In genomic region chr8:71242757-71243156, GRCm38 (mm10) we compare ENCODE assay signal across 21 mouse cellular contexts. TPM values are rescaled to one million over a fixed set of nuclear protein-coding genes. Genes with fewer than 3 reads are reported as not detected.
DNase-seq lines count a peak whose midpoint lies in the region; ATAC-seq lines count a peak whose summit lies in the region.
"Had no signal": no experiment of that assay in that cellular context is flagged by ENCODE, and none has a peak within 500 bp of the region (broad histone marks: within the 10 kb centered on the region; RNA-seq: fewer than 3 reads in every experiment).

No protein-coding gene starts in this region.

- no peak overlapping the region for H3K27ac ChIP-seq in stomach, embryonic 14.5 days (ENCODE audit: low read length)
- no peak overlapping the region for H3K27ac ChIP-seq in stomach, embryonic 16.5 days (ENCODE audit: low read length)
- H3K27ac ChIP-seq: embryonic facial prominence, embryonic 12.5 days; forebrain, embryonic 10.5 days; forebrain, embryonic 12.5 days had no signal

- DNase-seq in cerebellum, postnatal 14 days = no peak
- no peak for DNase-seq in left cerebral cortex, postnatal 25 days (ENCODE audit: low spot score in 2 of 2)
- DNase-seq: adrenal gland, adult 8-10 months; adrenal gland, postnatal 14 days; adrenal gland, postnatal 36 days; cerebellum, adult 11-12 months; cerebellum, adult 2 months; cerebellum, adult 9-10 months; cerebellum, postnatal 10 days; cerebellum, postnatal 36 days; embryo, embryonic 11 days had no signal

- no peaks in the 10 kb centered on the region for H3K4me1 ChIP-seq in stomach, embryonic 14.5 days (ENCODE audit: control insufficient read depth, insufficient read depth, low read length)
- H3K4me1 ChIP-seq in stomach, embryonic 16.5 days (ENCODE audit: control insufficient read depth, insufficient read depth, low read length) = no peaks in the 10 kb centered on the region
- H3K4me1 ChIP-seq: embryonic facial prominence, embryonic 12.5 days; forebrain, embryonic 10.5 days; forebrain, embryonic 12.5 days had no signal

- no peaks in the 10 kb centered on the region for H3K9me3 ChIP-seq in stomach, embryonic 14.5 days (ENCODE audit: control insufficient read depth, low read depth, low read length)
- no peaks in the 10 kb centered on the region for H3K9me3 ChIP-seq in stomach, embryonic 16.5 days (replicated peaks; ENCODE audit: control insufficient read depth, low read length)
- H3K9me3 ChIP-seq: embryonic facial prominence, embryonic 12.5 days; forebrain, embryonic 10.5 days; forebrain, embryonic 12.5 days had no signal

- H3K36me3 ChIP-seq in stomach, embryonic 14.5 days (ENCODE audit: control insufficient read depth, insufficient read depth, low read length) = no peaks in the 10 kb centered on the region
- H3K36me3 ChIP-seq in stomach, embryonic 16.5 days (ENCODE audit: control insufficient read depth, insufficient read depth, low read length) = no peaks in the 10 kb centered on the region
- H3K36me3 ChIP-seq: embryonic facial prominence, embryonic 12.5 days; forebrain, embryonic 12.5 days had no signal

- H3K4me3 ChIP-seq in stomach, embryonic 14.5 days (ENCODE audit: low read depth, low read length) = no peak overlapping the region
- H3K4me3 ChIP-seq in stomach, embryonic 16.5 days (replicated peaks; ENCODE audit: low read length) = no peak overlapping the region
- H3K4me3 ChIP-seq: embryonic facial prominence, embryonic 12.5 days; erythroblast, embryonic 14.5 days; forebrain, embryonic 10.5 days; forebrain, embryonic 12.5 days had no signal

- ATAC-seq in stomach, embryonic 14.5 days (ENCODE audit: insufficient number of reproducible peaks, insufficient read depth, low FRiP score, low read depth) = peak; percentile 74; the same call in 1 of the 2 replicates
- ATAC-seq in stomach, embryonic 16.5 days (ENCODE audit: insufficient read depth, low FRiP score) = peak; percentile 88
- no peak for ATAC-seq in erythroblast, adult 5-6 weeks (replicated peaks; ENCODE audit: low FRiP score, poor library complexity, severe bottlenecking)
- ATAC-seq: activated CD4-positive, CD25-positive, alpha-beta regulatory T cell, adult 4 months; forebrain, embryonic 14.5 days; forebrain, embryonic 16.5 days had no signal

- no peak overlapping the region for H3K9ac ChIP-seq in stomach, embryonic 14.5 days (replicated peaks; ENCODE audit: low read depth, low read length)
- H3K9ac ChIP-seq in stomach, embryonic 16.5 days (ENCODE audit: low read length) = no peak overlapping the region
- H3K9ac ChIP-seq: embryonic facial prominence, embryonic 12.5 days; forebrain, embryonic 12.5 days had no signal

- WGBS in stomach, embryonic 14.5 days = 50% methylated on average over 2 of the region's 2 CpGs
- WGBS in stomach, embryonic 16.5 days = 47% methylated on average over 2 of the region's 2 CpGs

- no peaks in the 10 kb centered on the region for H3K27me3 ChIP-seq in stomach, embryonic 14.5 days (ENCODE audit: control insufficient read depth, insufficient read depth, low read length)
- H3K27me3 ChIP-seq in stomach, embryonic 16.5 days (ENCODE audit: control insufficient read depth, insufficient read depth, low read length) = no peaks in the 10 kb centered on the region
- H3K27me3 ChIP-seq: embryonic facial prominence, embryonic 12.5 days; forebrain, embryonic 12.5 days had no signal

- no peak overlapping the region for H3K4me2 ChIP-seq in stomach, embryonic 14.5 days (replicated peaks; ENCODE audit: low read depth, low read length)
- no peak overlapping the region for H3K4me2 ChIP-seq in stomach, embryonic 16.5 days (ENCODE audit: low read depth, low read length)
- H3K4me2 ChIP-seq: embryonic facial prominence, embryonic 12.5 days; forebrain, embryonic 12.5 days had no signal

- intact Hi-C loops in left cerebral cortex, postnatal 25 days (cut with DNase I) = no loop called here

RNA-seq across cellular contexts. Expression of gene Myo9b, which starts 29.8 kb away (rescaled TPM):
- polyA plus RNA-seq in stomach, embryonic 14.5 days (2014; fragmentation: Nextera tagmentation; extraction: Ambion mirVana) = 22.5 and 23.8 TPM in 2 replicates
- polyA plus RNA-seq in stomach, embryonic 16.5 days (2015; fragmentation: Nextera tagmentation; extraction: Ambion mirVana) = 18.7 and 19.1 TPM in 2 replicates
- 8.1 and 13.6 TPM in 2 replicates for total RNA-seq in erythroblast, adult 5-6 weeks (2015; ENCODE audit: low replicate concordance)
- total RNA-seq in erythroblast, adult 5-6 weeks (2017; ENCODE audit: low replicate concordance) = 14.5 and 22.6 TPM in 2 replicates
- 10 to 100 TPM; 27.7 to 32.4 TPM for total RNA-seq in left cerebral cortex, postnatal 25 days (2021)

RNA-seq across cellular contexts. Expression of gene Haus8, which starts 30.0 kb away (rescaled TPM):
- polyA plus RNA-seq in stomach, embryonic 14.5 days (2014; fragmentation: Nextera tagmentation; extraction: Ambion mirVana) = 53.7 and 54.1 TPM in 2 replicates
- polyA plus RNA-seq in stomach, embryonic 16.5 days (2015; fragmentation: Nextera tagmentation; extraction: Ambion mirVana) = 46.4 and 55.4 TPM in 2 replicates
- total RNA-seq in erythroblast, adult 5-6 weeks (2015; ENCODE audit: low replicate concordance) = 10.8 and 12.7 TPM in 2 replicates
- total RNA-seq in erythroblast, adult 5-6 weeks (2017; ENCODE audit: low replicate concordance) = 20.8 and 32.6 TPM in 2 replicates
- total RNA-seq in left cerebral cortex, postnatal 25 days (2021) = 10 to 100 TPM; 10.9 to 14.7 TPM
